Mouse (Mus musculus): ENCODE measurements at regions not wholly inside any gene's neighbourhood (a gene's known extent, or its start where the extent isn't known, plus 50 kb on each side); places are given as distances from the start of the nearest gene placed in this dataset.

DNA sequence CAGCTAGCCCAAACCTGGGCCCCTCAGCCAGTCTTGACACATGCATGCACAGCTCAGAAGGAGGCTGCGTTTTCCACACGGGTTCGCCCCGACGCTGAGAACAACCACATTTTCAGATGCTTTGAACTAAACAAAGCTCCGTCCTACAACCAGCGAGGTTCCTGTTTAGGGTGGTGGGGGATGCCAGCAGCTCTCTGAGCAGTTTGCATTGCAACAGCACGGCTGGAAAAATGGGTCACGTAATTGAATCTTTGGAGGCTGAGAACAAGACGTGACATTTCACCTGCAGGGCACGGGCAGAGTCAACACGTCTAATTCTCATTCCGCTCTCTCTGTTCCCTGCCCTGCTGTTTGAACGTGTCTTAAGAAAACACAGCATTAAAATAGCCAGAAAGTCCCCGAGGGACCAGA, 119.2 kb downstream of the Syk start:
- Histone ChIP-seq H3K4me2 (replicated peaks) (peak overlapping the region; percentile 32), H3K27me3 (no peaks in the 10 kb centered on the region; the same call in 1 of the 2 replicates), H3K36me3 (no peaks in the 10 kb centered on the region), H3K9ac (no peak overlapping the region), H3K27ac (replicated peaks) (no peak overlapping the region), H3K9me3 (replicated peaks) (no peaks in the 10 kb centered on the region), H3K4me3 (replicated peaks) (no peak overlapping the region), H3K4me1 (peaks cover 12% of the 10 kb centered on the region; the same call in 1 of the 2 replicates)
- 6% methylated on average over 15 of the region's 15 CpGs for WGBS
- no peak for ATAC-seq (ENCODE audit: insufficient number of reproducible peaks, low FRiP score, low TSS enrichment, low read depth)

DNA sequence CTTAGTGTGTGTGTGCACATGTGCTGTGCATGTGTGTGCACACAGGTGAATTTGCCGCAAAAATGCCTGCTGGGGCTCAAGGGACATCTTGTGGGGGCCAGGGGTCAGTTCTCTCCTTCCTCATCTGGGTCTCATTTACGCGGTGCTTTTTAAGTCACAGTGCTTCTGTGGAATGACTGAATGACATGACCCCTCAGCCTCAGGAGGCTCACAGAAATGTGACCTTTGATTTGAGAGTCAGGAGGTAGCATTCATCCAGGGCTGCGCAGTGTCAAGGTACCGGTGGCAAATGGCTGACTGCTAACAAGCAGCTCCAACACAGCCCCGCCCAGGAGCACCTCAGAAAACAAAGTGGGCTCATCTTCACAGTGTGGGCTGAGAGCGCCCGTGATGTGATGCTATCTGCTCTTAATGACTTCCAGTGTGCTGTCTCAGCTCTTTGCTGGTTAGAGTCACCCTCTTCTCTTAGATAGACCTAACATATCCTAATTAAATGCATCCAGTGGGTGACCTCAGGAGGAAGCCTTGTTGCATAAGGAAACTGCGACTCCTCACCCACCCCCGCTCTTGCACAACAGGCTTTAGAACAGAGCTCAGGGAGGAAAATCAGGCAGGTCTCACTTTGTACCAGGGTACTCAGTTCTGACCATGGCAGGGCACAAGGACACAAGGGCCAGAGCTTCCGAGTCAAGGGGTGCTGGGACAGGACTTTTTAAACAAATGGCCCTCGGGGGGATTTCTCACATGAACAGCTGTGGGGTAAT, 120.6 kb downstream of the Syk start:
- H3K4me2 ChIP-seq (replicated peaks): no peak overlapping the region
- no peak for ATAC-seq (ENCODE audit: insufficient number of reproducible peaks, low FRiP score, low TSS enrichment, low read depth)
- H3K4me1 ChIP-seq: peaks cover 12% of the 10 kb centered on the region; the same call in 1 of the 2 replicates
- no peaks in the 10 kb centered on the region for H3K36me3 ChIP-seq
- 28% methylated on average over 12 of the region's 12 CpGs for WGBS
- no peaks in the 10 kb centered on the region; the same call in 1 of the 2 replicates for H3K27me3 ChIP-seq
- H3K4me3 ChIP-seq (replicated peaks): no peak overlapping the region
- no peak overlapping the region for H3K27ac ChIP-seq (replicated peaks)
- H3K9me3 ChIP-seq (replicated peaks): no peaks in the 10 kb centered on the region
- no peak overlapping the region for H3K9ac ChIP-seq

DNA sequence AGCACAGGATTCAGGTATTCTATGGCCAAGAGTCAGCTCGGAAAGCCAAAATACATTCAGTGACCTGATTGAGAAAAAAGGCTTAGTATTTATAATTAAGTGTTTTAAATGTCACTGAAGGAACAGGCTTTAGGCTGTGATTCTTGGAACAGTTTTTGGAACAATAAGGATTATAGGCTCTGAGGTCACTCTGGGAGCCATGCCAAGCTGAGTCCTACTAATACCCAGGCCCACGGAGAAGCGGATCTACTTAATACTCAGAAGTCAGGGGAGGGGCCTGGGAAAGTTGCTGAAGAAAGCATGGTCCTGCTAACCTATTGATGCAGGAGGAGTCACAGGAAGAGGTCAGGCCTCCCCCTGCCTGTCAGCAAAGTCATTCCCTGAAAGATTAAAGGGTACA, 121.7 kb downstream of the Syk start:
- no peaks in the 10 kb centered on the region; the same call in 1 of the 2 replicates for H3K27me3 ChIP-seq
- H3K9ac ChIP-seq: no peak overlapping the region
- H3K4me1 ChIP-seq: peaks cover 14% of the 10 kb centered on the region; the same call in 1 of the 2 replicates
- no peak for ATAC-seq (ENCODE audit: insufficient number of reproducible peaks, low FRiP score, low TSS enrichment, low read depth)
- H3K27ac ChIP-seq (replicated peaks): no peak overlapping the region
- H3K36me3 ChIP-seq: no peaks in the 10 kb centered on the region
- no peak overlapping the region for H3K4me3 ChIP-seq (replicated peaks)
- WGBS: 47% methylated on average over 3 of the region's 3 CpGs
- H3K4me2 ChIP-seq (replicated peaks): no peak overlapping the region
- H3K9me3 ChIP-seq (replicated peaks): no peaks in the 10 kb centered on the region

DNA sequence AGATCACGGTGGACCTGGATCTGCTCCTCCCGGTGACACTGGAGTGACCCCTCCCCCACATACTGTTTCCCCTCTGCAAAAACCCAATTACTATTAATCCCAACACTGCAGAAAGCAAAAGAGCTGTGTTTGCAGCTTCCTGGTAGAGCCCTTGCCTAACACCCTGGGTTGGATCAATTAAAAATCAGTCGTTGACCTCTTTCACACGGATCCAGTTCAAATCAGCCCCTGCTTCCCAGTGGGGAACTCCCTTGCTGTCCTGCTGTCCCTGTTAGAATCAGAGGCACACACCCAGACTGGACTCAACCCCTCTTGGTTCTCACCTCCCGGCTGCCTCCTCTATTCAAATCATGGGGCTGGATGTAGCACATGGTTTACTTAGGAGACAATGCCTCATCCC, 126.6 kb downstream of the Syk start:
- H3K9me3 ChIP-seq (replicated peaks): no peaks in the 10 kb centered on the region
- WGBS: 59% methylated on average over 5 of the region's 5 CpGs
- H3K9ac ChIP-seq: no peak overlapping the region
- H3K27me3 ChIP-seq: no peaks in the 10 kb centered on the region
- no peaks in the 10 kb centered on the region for H3K36me3 ChIP-seq
- H3K27ac ChIP-seq (replicated peaks): no peak overlapping the region
- no peak for ATAC-seq (ENCODE audit: insufficient number of reproducible peaks, low FRiP score, low TSS enrichment, low read depth)
- no peak overlapping the region for H3K4me2 ChIP-seq (replicated peaks)
- no peak overlapping the region for H3K4me3 ChIP-seq (replicated peaks)
- H3K4me1 ChIP-seq: 0 out of 2 replicates have a peak, but pooled peaks cover 2% of the 10 kb centered on the region

DNA sequence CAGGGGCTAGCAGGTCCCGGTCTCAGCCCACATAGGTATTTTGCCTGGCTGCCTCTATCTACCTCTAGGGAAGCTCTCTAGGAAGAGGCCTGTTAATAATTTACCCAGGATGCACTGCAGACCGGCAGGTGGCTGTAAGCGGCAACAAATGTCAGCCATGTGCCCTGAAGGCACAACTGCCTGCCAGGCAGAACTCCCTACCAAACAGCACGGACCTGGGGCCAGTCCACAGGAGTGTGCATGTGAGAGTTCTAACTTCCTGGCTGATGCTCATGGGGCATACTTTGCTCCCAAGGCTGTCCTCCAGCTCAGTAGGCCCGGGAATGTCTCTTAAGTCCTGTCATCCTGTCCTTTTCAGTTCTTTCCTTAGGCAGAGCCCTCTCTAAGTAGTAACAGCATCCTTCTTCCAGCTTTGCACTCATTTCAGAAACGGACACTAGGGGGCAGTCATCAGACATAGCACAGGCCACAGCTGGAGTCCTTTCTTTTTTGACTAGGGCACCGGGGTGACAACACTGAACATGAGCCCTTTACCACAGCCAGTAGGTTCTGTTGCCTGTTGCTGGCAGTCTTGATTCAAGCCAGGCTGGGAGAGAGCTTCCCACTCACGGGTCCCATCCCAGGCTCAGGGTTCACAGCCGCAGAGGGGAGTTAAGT, 128.9 kb downstream of the Syk start:
- Histone ChIP-seq H3K4me2 (replicated peaks) (no peak overlapping the region), H3K9ac (no peak overlapping the region), H3K9me3 (replicated peaks) (no peaks in the 10 kb centered on the region), H3K27ac (replicated peaks) (no peak overlapping the region), H3K4me1 (0 out of 2 replicates have a peak, but pooled peaks cover 2% of the 10 kb centered on the region), H3K36me3 (no peaks in the 10 kb centered on the region), H3K4me3 (replicated peaks) (no peak overlapping the region), H3K27me3 (no peaks in the 10 kb centered on the region)
- WGBS: 21% methylated on average over 9 of the region's 9 CpGs
- peak; percentile 54 for ATAC-seq (ENCODE audit: insufficient number of reproducible peaks, low FRiP score, low TSS enrichment, low read depth)

DNA sequence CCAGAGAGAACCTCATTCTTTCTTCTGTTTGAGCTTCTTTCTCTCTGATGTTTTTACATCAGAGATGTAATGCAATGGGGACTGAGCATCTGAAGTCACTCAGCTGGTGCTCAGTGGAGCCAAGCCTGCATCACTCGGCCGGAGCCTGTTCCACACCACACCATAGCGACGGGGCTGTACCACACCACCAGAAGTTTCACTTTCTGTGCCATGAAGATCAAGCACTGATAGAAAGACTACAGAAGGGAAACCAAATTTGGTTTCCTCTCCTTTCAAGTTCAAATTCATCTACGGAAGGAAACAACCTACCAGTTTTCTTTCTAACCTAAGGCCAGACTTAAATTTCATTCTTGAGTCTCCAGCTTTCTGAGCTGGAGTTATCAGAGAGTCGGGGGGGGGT, 138.5 kb downstream of the Syk start:
- 0 out of 2 replicates have a peak, but pooled peaks cover 7% of the 10 kb centered on the region for H3K4me1 ChIP-seq
- H3K27ac ChIP-seq (replicated peaks): no peak overlapping the region
- no peaks in the 10 kb centered on the region for H3K9me3 ChIP-seq (replicated peaks)
- H3K36me3 ChIP-seq: no peaks in the 10 kb centered on the region
- H3K9ac ChIP-seq: no peak overlapping the region
- 87% methylated on average over 6 of the region's 6 CpGs for WGBS
- ATAC-seq (ENCODE audit: insufficient number of reproducible peaks, low FRiP score, low TSS enrichment, low read depth): no peak
- H3K27me3 ChIP-seq: no peaks in the 10 kb centered on the region
- no peak overlapping the region for H3K4me3 ChIP-seq (replicated peaks)
- no peak overlapping the region for H3K4me2 ChIP-seq (replicated peaks)

DNA sequence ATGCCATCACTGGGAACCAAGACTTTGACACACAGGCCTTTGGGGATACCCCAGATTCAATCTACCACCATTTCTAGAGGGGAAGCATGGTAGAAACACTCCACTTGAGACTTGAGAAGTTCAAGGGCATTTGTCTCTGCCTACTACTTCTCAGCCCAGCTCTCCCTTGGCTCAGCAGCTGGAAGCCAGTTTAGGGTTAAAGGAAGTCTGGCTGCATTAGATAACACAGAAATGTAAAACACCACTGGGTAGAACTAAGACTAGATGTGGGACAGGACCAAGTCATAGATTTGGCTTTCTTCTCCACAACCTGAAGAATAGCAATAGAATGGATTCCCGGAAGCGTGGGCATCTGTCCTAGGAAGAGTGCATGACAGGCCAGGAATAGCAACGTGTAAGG, 139.7 kb downstream of the Syk start:
- ATAC-seq (ENCODE audit: insufficient number of reproducible peaks, low FRiP score, low TSS enrichment, low read depth): no peak
- 82% methylated on average over 3 of the region's 3 CpGs for WGBS

DNA sequence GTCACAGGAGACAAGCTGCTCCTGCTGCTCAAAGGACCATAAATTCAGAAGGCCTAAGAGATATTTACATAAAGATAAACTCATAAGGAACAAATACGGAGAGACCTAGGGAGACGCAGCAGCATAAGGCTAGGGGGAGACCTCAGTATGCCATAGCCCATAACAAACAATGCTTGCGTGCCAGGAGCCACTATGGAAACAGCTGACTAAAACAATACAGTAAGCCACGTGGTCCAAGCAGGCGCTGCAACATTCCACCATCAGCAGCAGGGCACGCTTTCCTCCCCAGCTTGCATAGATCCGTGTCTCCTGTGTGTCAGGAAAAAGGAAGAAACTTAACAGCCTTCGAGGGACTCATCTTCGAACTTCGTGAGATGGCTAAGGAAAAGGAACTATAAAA, 143.1 kb downstream of the Syk start:
- no peak overlapping the region for H3K4me2 ChIP-seq (replicated peaks)
- H3K27me3 ChIP-seq: no peaks in the 10 kb centered on the region
- no peaks in the 10 kb centered on the region for H3K36me3 ChIP-seq
- H3K27ac ChIP-seq (replicated peaks): 0 out of 2 replicates have a peak overlapping the region, but pooled peaks have one; percentile 5
- no peaks in the 10 kb centered on the region for H3K9me3 ChIP-seq (replicated peaks)
- no peak overlapping the region for H3K4me3 ChIP-seq (replicated peaks)
- H3K9ac ChIP-seq: no peak overlapping the region
- 0 out of 2 replicates have a peak, but pooled peaks cover 8% of the 10 kb centered on the region for H3K4me1 ChIP-seq
- WGBS: 36% methylated on average over 10 of the region's 10 CpGs
- ATAC-seq (ENCODE audit: insufficient number of reproducible peaks, low FRiP score, low TSS enrichment, low read depth): peak; percentile 70

More for the DNA sequence above, 139.7 kb downstream of the Syk start:
- Histone ChIP-seq H3K4me1 (0 out of 2 replicates have a peak, but pooled peaks cover 8% of the 10 kb centered on the region), H3K36me3 (no peaks in the 10 kb centered on the region), H3K4me3 (replicated peaks) (no peak overlapping the region), H3K9ac (no peak overlapping the region), H3K27ac (replicated peaks) (no peak overlapping the region), H3K4me2 (replicated peaks) (no peak overlapping the region), H3K27me3 (no peaks in the 10 kb centered on the region), H3K9me3 (replicated peaks) (no peaks in the 10 kb centered on the region)

DNA sequence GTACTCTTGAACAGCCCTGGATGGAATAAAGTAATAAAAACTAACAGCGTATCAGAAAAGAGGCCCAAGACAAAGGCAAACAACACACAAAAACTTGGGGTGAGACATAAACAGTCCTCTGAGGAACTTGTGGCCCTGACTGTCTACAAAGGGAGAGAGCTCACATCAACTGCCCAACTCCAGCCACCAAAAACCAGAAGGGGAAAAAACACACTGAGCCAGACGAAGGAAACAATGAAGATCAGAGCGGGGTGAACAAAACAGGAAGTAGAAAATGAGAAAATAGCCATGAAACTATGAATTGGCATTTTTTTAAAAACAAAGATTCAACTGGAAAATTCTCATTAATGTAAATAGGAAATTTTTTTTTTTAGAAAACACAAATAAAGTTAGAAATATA, 143.6 kb downstream of the Syk start:
- Histone ChIP-seq H3K27ac (replicated peaks) (no peak overlapping the region; the same call in 1 of the 2 replicates), H3K4me3 (replicated peaks) (no peak overlapping the region), H3K27me3 (no peaks in the 10 kb centered on the region), H3K4me1 (0 out of 2 replicates have a peak, but pooled peaks cover 8% of the 10 kb centered on the region), H3K9ac (no peak overlapping the region), H3K4me2 (replicated peaks) (no peak overlapping the region), H3K36me3 (no peaks in the 10 kb centered on the region), H3K9me3 (replicated peaks) (no peaks in the 10 kb centered on the region)
- ATAC-seq (ENCODE audit: insufficient number of reproducible peaks, low FRiP score, low TSS enrichment, low read depth): no peak
- 66% methylated on average over 3 of the region's 3 CpGs for WGBS

DNA sequence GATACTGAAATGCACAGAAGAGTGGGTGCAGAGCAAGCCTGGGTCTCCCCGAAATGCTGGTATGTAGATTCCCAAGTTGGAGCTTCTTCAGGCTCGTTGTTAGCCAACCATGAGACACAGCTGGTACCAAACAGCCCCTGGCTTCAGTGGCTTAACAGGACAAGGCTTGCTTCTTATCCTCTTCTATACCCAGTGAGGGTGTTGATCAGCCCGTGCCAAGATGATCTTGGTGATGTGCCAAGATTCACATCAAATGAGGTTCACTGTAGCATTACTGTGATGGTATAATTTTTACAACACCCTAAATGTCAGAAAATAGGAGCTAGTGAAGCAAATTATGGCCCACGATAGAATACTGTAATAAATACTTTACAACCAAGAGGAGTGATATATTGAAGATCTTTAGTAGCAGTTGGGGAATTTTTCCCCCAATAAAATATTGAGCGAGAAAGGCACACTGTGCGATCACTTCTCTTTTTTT, 152.5 kb downstream of the Syk start:
- H3K27ac ChIP-seq (replicated peaks): peak overlapping the region; percentile 48; the same call in 1 of the 2 replicates
- H3K4me3 ChIP-seq (replicated peaks): no peak overlapping the region
- no peak overlapping the region for H3K4me2 ChIP-seq (replicated peaks)
- no peak overlapping the region for H3K9ac ChIP-seq
- no peaks in the 10 kb centered on the region for H3K36me3 ChIP-seq
- H3K4me1 ChIP-seq: peaks cover 15% of the 10 kb centered on the region
- no peaks in the 10 kb centered on the region for H3K27me3 ChIP-seq
- H3K9me3 ChIP-seq (replicated peaks): no peaks in the 10 kb centered on the region
- no peak for ATAC-seq (ENCODE audit: insufficient number of reproducible peaks, low FRiP score, low TSS enrichment, low read depth)
- WGBS: 66% methylated on average over 6 of the region's 6 CpGs

DNA sequence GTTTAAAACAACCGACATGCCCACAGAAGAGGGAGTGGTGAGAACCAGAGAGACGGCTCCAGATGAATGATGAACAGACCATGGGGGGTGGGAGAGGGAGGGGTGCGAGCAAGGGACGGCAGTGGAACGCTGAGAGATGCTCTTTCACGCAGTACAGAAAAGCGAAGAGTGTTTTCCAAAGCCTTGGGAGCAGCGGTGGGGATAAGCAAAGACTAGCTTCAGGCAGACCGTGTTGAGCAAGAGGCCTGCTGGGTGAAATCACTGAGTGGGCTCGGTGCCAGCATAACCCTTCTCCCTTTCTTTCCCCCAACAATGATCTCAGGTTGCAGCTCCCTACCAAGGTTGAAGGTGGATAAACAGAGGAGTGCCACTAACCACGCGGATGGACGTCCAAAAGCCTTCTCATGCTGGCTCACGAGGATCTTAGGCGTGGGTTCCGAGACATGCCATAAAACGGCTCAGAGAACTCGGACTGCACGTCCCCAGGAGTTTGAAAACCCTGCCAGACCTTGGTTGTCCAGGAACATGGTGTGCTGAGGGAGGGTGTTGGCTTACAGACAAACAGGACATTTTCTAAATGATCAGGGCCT, 153.1 kb downstream of the Syk start:
- 50% methylated on average over 19 of the region's 19 CpGs for WGBS
- no peaks in the 10 kb centered on the region for H3K36me3 ChIP-seq
- H3K27ac ChIP-seq (replicated peaks): peak overlapping the region; percentile 48
- no peak overlapping the region for H3K4me2 ChIP-seq (replicated peaks)
- no peak overlapping the region for H3K4me3 ChIP-seq (replicated peaks)
- H3K9ac ChIP-seq: no peak overlapping the region
- H3K4me1 ChIP-seq: peaks cover 15% of the 10 kb centered on the region
- H3K9me3 ChIP-seq (replicated peaks): no peaks in the 10 kb centered on the region
- ATAC-seq (ENCODE audit: insufficient number of reproducible peaks, low FRiP score, low TSS enrichment, low read depth): no peak
- H3K27me3 ChIP-seq: no peaks in the 10 kb centered on the region
